ENCODE assay signal across 10 mouse cellular contexts in genomic region chr2:173338671-173339070, GRCm38 (mm10).
DNase-seq lines count a peak whose midpoint lies in the region; ATAC-seq and TF ChIP-seq lines count a peak whose summit lies in the region.
"Had no signal": no experiment of that assay in that cellular context is flagged by ENCODE, and none has a peak within 500 bp of the region (broad histone marks: within the 10 kb centered on the region; RNA-seq: fewer than 3 reads in every experiment).

No protein-coding gene starts in this region.

- no peaks in the 10 kb centered on the region for H3K36me3 ChIP-seq in embryonic facial prominence, embryonic 10.5 days (replicated peaks)
- no peaks in the 10 kb centered on the region for H3K36me3 ChIP-seq in heart, postnatal 0 days (replicated peaks; ENCODE audit: control insufficient read depth, insufficient read depth, low read length)
- H3K36me3 ChIP-seq in limb, embryonic 15.5 days: no peaks in the 10 kb centered on the region

- 0 out of 2 replicates have a peak overlapping the region, but pooled peaks have one; percentile 16 for H3K27ac ChIP-seq in embryonic facial prominence, embryonic 10.5 days (replicated peaks)
- H3K27ac ChIP-seq in heart, postnatal 0 days (ENCODE audit: low read depth): peak overlapping the region; percentile 9
- 0 out of 2 replicates have a peak overlapping the region, but pooled peaks have one; percentile 69 for H3K27ac ChIP-seq in limb, embryonic 15.5 days

- peak; percentile 18; the same call in 1 of the 2 replicates for ATAC-seq in heart, postnatal 0 days (ENCODE audit: insufficient read depth, low read depth)
- ATAC-seq in limb, embryonic 15.5 days (ENCODE audit: insufficient number of reproducible peaks, low FRiP score, low TSS enrichment, low read depth): 0 out of 2 replicates have a peak, but pooled peaks have one; percentile 12
- no peak for ATAC-seq in monocyte, adult 5-6 weeks (replicated peaks; ENCODE audit: insufficient number of reproducible peaks, low FRiP score, low TSS enrichment, poor library complexity, severe bottlenecking)
- ATAC-seq: hindbrain, embryonic 16.5 days had no signal

- no peaks in the 10 kb centered on the region for H3K9me3 ChIP-seq in embryonic facial prominence, embryonic 10.5 days
- no peaks in the 10 kb centered on the region for H3K9me3 ChIP-seq in heart, postnatal 0 days (replicated peaks; ENCODE audit: control insufficient read depth, low read length)
- no peaks in the 10 kb centered on the region for H3K9me3 ChIP-seq in limb, embryonic 15.5 days

- peak; percentile 60 for DNase-seq in adrenal gland, postnatal 14 days
- no peak for DNase-seq in adrenal gland, postnatal 25 days
- DNase-seq in embryonic facial prominence, embryonic 10.5 days (ENCODE audit: low spot score): no peak
- DNase-seq in heart, postnatal 0 days (ENCODE audit: low spot score): peak; percentile 47
- DNase-seq in frontal cortex, postnatal 14 days (ENCODE audit: low spot score in 2 of 2): no peak
- no peak for DNase-seq in layer of hippocampus, adult 8-10 months (ENCODE audit: low spot score in 2 of 2)

- H3K4me2 ChIP-seq in heart, postnatal 0 days (ENCODE audit: low read depth, low read length): no peak overlapping the region
- H3K4me2 ChIP-seq in limb, embryonic 15.5 days: no peak overlapping the region

- no peak overlapping the region for H3K9ac ChIP-seq in heart, postnatal 0 days (replicated peaks; ENCODE audit: low read depth, low read length)
- no peak overlapping the region for H3K9ac ChIP-seq in limb, embryonic 15.5 days

- TF ChIP-seq EP300 in heart, postnatal 0 days (IDR thresholded peaks at IDR 0.05; ENCODE audit: low read depth): no peak

- H3K27me3 ChIP-seq in embryonic facial prominence, embryonic 10.5 days (replicated peaks; ENCODE audit: low read depth, poor library complexity, severe bottlenecking): peaks cover 89% of the 10 kb centered on the region
- no peaks in the 10 kb centered on the region for H3K27me3 ChIP-seq in heart, postnatal 0 days (ENCODE audit: control insufficient read depth, insufficient read depth, low read length)
- no peaks in the 10 kb centered on the region for H3K27me3 ChIP-seq in limb, embryonic 15.5 days

- no peak for TF ChIP-seq CTCF in heart, postnatal 0 days (IDR thresholded peaks at IDR 0.05; ENCODE audit: low read depth)

- peaks cover 76% of the 10 kb centered on the region for H3K4me1 ChIP-seq in embryonic facial prominence, embryonic 10.5 days
- H3K4me1 ChIP-seq in heart, postnatal 0 days (ENCODE audit: control insufficient read depth, insufficient read depth): peaks cover 55% of the 10 kb centered on the region
- H3K4me1 ChIP-seq in limb, embryonic 15.5 days: peaks cover 89% of the 10 kb centered on the region

- no peak overlapping the region for H3K4me3 ChIP-seq in embryonic facial prominence, embryonic 10.5 days
- H3K4me3 ChIP-seq in heart, postnatal 0 days (ENCODE audit: low read depth, low read length): no peak overlapping the region
- H3K4me3 ChIP-seq in limb, embryonic 15.5 days: no peak overlapping the region
- H3K4me3 ChIP-seq: myocyte had no signal

- 45% methylated on average over 5 of the region's 5 CpGs for WGBS in embryonic facial prominence, embryonic 10.5 days
- WGBS in heart, postnatal 0 days: 49% methylated on average over 5 of the region's 5 CpGs
- 26% methylated on average over 5 of the region's 5 CpGs for WGBS in limb, embryonic 15.5 days

Comparison
In these comparisons a context has a peak if more than half of its experiments do, and no peak if none do; other contexts are left out.
1. DNase-seq: peak in adrenal gland, postnatal 14 days (single experiment) and heart, postnatal 0 days (single experiment); none in adrenal gland, postnatal 25 days (single experiment), embryonic facial prominence, embryonic 10.5 days (single experiment), frontal cortex, postnatal 14 days (0 of 2) and layer of hippocampus, adult 8-10 months (0 of 2).
2. H3K27ac ChIP-seq: peak in every context shown above with its lines; median percentile 69 in limb, embryonic 15.5 days; 16 in embryonic facial prominence, embryonic 10.5 days; 9 in heart, postnatal 0 days.